Mouse (Mus musculus) liver, embryonic 14.5 days (tissue): ENCODE measurements around the gene Dlgap3. TPM values are rescaled to one million over a fixed set of nuclear protein-coding genes. Genes with fewer than 3 reads are reported as not detected.

Experiments used
- ATAC-seq: fragments of 200-750 bp; cut with Nextera tagmentation; 2 replicates; pipeline ENCODE4 v1.8.0; 2017; ENCODE audit warnings: moderate number of reproducible peaks, mild to moderate bottlenecking, moderate library complexity; ENCODE audit not compliant: insufficient read depth
- DNase-seq, 3 experiments: peaks; one replicate each; pipeline ENCODE4 v3.0.0-alpha.2; 2012 to 2013; ENCODE audit warnings: low read depth in 3 of 3, low spot score in 3 of 3
- H3K27ac ChIP-seq: fragments of 300-500 bp; sonication (generic); 2 replicates; pipeline ENCODE4 v1.5.1; 2014; ENCODE audit warnings: moderate library complexity, mild to moderate bottlenecking, control low read depth, inconsistent platforms
- H3K27me3 ChIP-seq: fragments of 300-500 bp; sonication (generic); 2 replicates; pipeline ENCODE4 v1.6.1; 2014; ENCODE audit warnings: mild to moderate bottlenecking, low read length, moderate library complexity; ENCODE audit not compliant: control insufficient read depth, insufficient read depth
- H3K36me3 ChIP-seq: fragments of 300-500 bp; sonication (generic); replicated peaks from 2 replicates; pipeline ENCODE4 v1.6.1; 2014; ENCODE audit warnings: low read depth; ENCODE audit not compliant: control insufficient read depth, insufficient read depth
- H3K4me1 ChIP-seq, 2 experiments: fragments of 200-500 bp in 1 of 2; fragments of 300-500 bp in 1 of 2; sonication (generic) in 1 of 2; replicated peaks; 2 replicates each; pipeline ENCODE4 v1.6.1; 2012 to 2014; ENCODE audit warnings: antibody characterized with exemption in 1 of 2, inconsistent platforms in 1 of 2, low read length in 1 of 2; ENCODE audit not compliant: control insufficient read depth in 2 of 2, insufficient read depth in 2 of 2
- H3K4me2 ChIP-seq: fragments of 300-500 bp; sonication (generic); 2 replicates; pipeline ENCODE4 v1.6.1; 2014; ENCODE audit warnings: low read depth, mild to moderate bottlenecking, control low read depth, moderate library complexity
- H3K4me3 ChIP-seq, 2 experiments: fragments of 200-500 bp in 1 of 2; fragments of 300-500 bp in 1 of 2; sonication (generic) in 1 of 2; 2 replicates each; pipeline ENCODE4 v1.5.1; 2012 to 2014; ENCODE audit warnings: low read depth in 2 of 2, low read length in 2 of 2, mild to moderate bottlenecking in 2 of 2, control low read depth in 1 of 2, inconsistent platforms in 1 of 2, moderate library complexity in 1 of 2; ENCODE audit not compliant: insufficient read depth in 1 of 2
- H3K9ac ChIP-seq: fragments of 300-500 bp; sonication (generic); replicated peaks from 2 replicates; pipeline ENCODE4 v1.6.1; 2014; ENCODE audit warnings: mild to moderate bottlenecking, control low read depth, moderate library complexity
- H3K9me3 ChIP-seq: fragments of 300-500 bp; sonication (generic); 2 replicates; pipeline ENCODE4 v1.6.1; 2016; ENCODE audit warnings: low read length, mixed read lengths; ENCODE audit not compliant: control insufficient read depth
- CTCF ChIP-seq: IDR thresholded peaks from 2 replicates; pipeline ENCODE4 v1.5.1; 2016; ENCODE audit warnings: antibody characterized with exemption, low read depth, control low read depth
- EP300 ChIP-seq: IDR thresholded peaks from 2 replicates; pipeline ENCODE4 v1.6.1; 2016; ENCODE audit warnings: antibody characterized with exemption, low read depth
- WGBS: fragments of 180-500 bp; shearing (Covaris S2); extraction: QIAGEN DNeasy Blood & Tissue Kit; methylation state at CpG from one replicate; pipeline ENCODE4 v1.1.7; 2014; ENCODE audit not compliant: insufficient replicate concordance; 5-methylcytosine and 5-hydroxymethylcytosine counted together
- polyA plus RNA-seq, 2 experiments: library from polyadenylated mRNA; depleted of rRNA in 1 of 2; stranded (reverse) in 1 of 2; unstranded in 1 of 2; fragments of >200 nt; fragmentation: Nextera tagmentation in 1 of 2; extraction: Ambion mirVana in 1 of 2; gene quantifications; 2 replicates each; pipeline versions ENCODE4 v1.2.1 to v1.2.3; 2012 to 2014

The Dlgap3 gene
- polyA plus RNA-seq, 2 experiments = 0.24 to 0.28 TPM

- TF ChIP-seq EP300 (no peak), CTCF (no peak)
- ATAC-seq (no peak), DNase-seq (peak; percentile 20)
- 2% methylated on average over 8 of the region's 8 CpGs for WGBS
- H3K4me3 ChIP-seq = no peak overlapping the region
- no peak overlapping the region for H3K4me2 ChIP-seq
- H3K9me3 ChIP-seq = no peaks in the 10 kb centered on the region
- H3K4me1 ChIP-seq = no peaks in the 10 kb centered on the region
- peaks cover 18% of the 10 kb centered on the region for H3K27me3 ChIP-seq
- H3K27ac ChIP-seq = no peak overlapping the region
- no peaks in the 10 kb centered on the region for H3K36me3 ChIP-seq
- H3K9ac ChIP-seq = no peak overlapping the region
Observed at GRCm38 (mm10) chr4:127173461-127173860, 4.5 kb downstream of the Dlgap3 start.

GRCm38 (mm10) chr4:127174075-127174899 is 5.3 kb downstream of the Dlgap3 start:
- H3K9me3 ChIP-seq = no peaks in the 10 kb centered on the region
- peaks cover 10% of the 10 kb centered on the region for H3K27me3 ChIP-seq
- no peaks in the 10 kb centered on the region for H3K36me3 ChIP-seq
- WGBS = 42% methylated on average over 8 of the region's 8 CpGs
- no peak for ATAC-seq
- no peak overlapping the region for H3K27ac ChIP-seq
- no peak overlapping the region for H3K4me3 ChIP-seq
- H3K9ac ChIP-seq = no peak overlapping the region
- H3K4me1 ChIP-seq = no peaks in the 10 kb centered on the region
- H3K4me2 ChIP-seq = no peak overlapping the region
- no peak for DNase-seq
- TF ChIP-seq EP300 (no peak), CTCF (no peak)

- no peak overlapping the region for H3K9ac ChIP-seq
- H3K27me3 ChIP-seq = peaks cover 4% of the 10 kb centered on the region
- H3K27ac ChIP-seq = no peak overlapping the region
- WGBS = 27% methylated on average over 4 of the region's 4 CpGs
- no peak for ATAC-seq
- DNase-seq = no peak
- H3K36me3 ChIP-seq = no peaks in the 10 kb centered on the region
- no peaks in the 10 kb centered on the region for H3K9me3 ChIP-seq
- H3K4me1 ChIP-seq = no peaks in the 10 kb centered on the region
- H3K4me3 ChIP-seq = no peak overlapping the region
- no peak overlapping the region for H3K4me2 ChIP-seq
- TF ChIP-seq EP300 (no peak), CTCF (no peak)
Observed at GRCm38 (mm10) chr4:127174900-127175278, 5.9 kb downstream of the Dlgap3 start.

- Histone ChIP-seq H3K4me2 (no peak overlapping the region), H3K9ac (no peak overlapping the region), H3K27me3 (no peaks in the 10 kb centered on the region), H3K27ac (no peak overlapping the region), H3K9me3 (no peaks in the 10 kb centered on the region), H3K36me3 (no peaks in the 10 kb centered on the region), H3K4me1 (no peaks in the 10 kb centered on the region), H3K4me3 (no peak overlapping the region)
- TF ChIP-seq EP300 = no peak
- TF ChIP-seq CTCF = no peak
- WGBS = 58% methylated on average over 11 of the region's 11 CpGs
- DNase-seq = no peak
- ATAC-seq = no peak
Observed at GRCm38 (mm10) chr4:127177961-127178360, 9.0 kb downstream of the Dlgap3 start.

- H3K36me3 ChIP-seq = no peaks in the 10 kb centered on the region
- H3K4me3 ChIP-seq = no peak overlapping the region
- H3K27me3 ChIP-seq = no peaks in the 10 kb centered on the region
- H3K4me2 ChIP-seq = no peak overlapping the region
- no peaks in the 10 kb centered on the region for H3K9me3 ChIP-seq
- no peaks in the 10 kb centered on the region for H3K4me1 ChIP-seq
- no peak overlapping the region for H3K9ac ChIP-seq
- TF ChIP-seq EP300 = no peak
- TF ChIP-seq CTCF = no peak
- H3K27ac ChIP-seq = no peak overlapping the region
- WGBS = 23% methylated on average over 9 of the region's 9 CpGs
- DNase-seq = no peak
- ATAC-seq = no peak
Observed at GRCm38 (mm10) chr4:127178671-127179070, 9.7 kb downstream of the Dlgap3 start.
